Mouse (Mus musculus) layer of hippocampus, postnatal 25 days (tissue): ENCODE results near the gene Tmem59. TPM values are rescaled to one million over a fixed set of nuclear protein-coding genes. Genes with fewer than 3 reads are reported as not detected.

ENCODE experiments used
- DNase-seq, 2 experiments: peaks; one replicate each; pipeline ENCODE4 v3.0.0; 2022; ENCODE audit warnings: mixed read lengths in 2 of 2, low spot score in 1 of 2; ENCODE audit errors: extremely low spot score in 1 of 2
- total RNA-seq, 2 experiments: library from RNA; stranded (reverse); gene quantifications; 2 replicates each; pipeline ENCODE4 v1.2.3; 2021

The Tmem59 gene
- total RNA-seq = 100 to 1,000 TPM; 200 to 222 TPM

DNA sequence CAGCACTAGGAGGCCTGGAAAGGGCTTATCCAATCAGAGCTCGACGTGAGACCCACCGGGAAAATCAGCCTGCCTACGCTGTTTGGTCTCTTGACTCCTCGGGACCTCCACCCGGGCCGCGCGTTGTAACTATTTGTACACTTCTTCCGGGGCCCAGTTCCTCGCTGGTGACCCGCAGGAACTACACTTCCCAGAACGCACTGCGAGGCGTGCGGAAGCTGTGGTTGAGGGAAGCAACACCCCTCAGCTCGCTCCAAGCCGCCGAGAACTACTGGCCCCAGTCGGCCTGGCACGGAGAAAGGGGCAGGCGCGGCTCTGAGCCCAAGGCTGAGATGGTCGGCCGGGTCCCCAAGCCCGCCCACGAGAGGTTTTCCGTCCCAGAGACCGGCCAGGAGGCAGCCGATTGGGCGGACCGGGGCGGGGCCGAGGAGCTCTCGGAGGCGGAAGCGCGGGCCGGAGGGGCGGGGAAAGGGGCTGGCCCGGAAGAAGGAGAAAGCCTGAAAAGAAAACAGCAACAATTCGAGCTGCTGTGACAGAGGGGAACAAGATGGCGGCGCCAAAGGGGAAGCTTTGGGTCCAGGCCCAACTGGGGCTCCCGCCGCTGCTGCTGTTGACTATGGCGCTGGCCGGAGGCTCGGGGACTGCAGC is at the start of gene Tmem59:
Gene Tmem59 (plus strand): TSS at position 218 of the 648 bp plus-strand sequence.
- peak; percentile 78 to 95 for DNase-seq

DNA sequence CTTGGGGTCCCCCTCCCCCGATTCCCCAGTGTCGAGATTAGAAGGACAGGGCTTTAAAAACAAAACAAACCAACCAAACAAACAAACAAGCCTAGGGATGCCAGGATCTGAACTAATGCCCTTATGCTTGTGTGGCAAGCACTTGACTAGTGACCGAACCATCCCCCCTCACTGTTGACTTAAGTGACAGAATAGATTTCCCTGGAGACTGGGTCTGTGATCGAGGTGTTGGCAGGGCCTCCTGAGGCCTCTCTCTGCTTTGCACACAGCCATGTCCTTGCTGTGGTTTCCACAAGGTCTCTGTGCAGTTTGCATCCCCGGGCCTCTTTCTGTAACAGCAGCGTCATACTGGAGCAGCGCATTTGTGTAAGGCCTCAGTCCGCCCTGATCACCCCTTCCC is 48.8 kb upstream of the Tmem59 start:
- no peak for DNase-seq

DNA sequence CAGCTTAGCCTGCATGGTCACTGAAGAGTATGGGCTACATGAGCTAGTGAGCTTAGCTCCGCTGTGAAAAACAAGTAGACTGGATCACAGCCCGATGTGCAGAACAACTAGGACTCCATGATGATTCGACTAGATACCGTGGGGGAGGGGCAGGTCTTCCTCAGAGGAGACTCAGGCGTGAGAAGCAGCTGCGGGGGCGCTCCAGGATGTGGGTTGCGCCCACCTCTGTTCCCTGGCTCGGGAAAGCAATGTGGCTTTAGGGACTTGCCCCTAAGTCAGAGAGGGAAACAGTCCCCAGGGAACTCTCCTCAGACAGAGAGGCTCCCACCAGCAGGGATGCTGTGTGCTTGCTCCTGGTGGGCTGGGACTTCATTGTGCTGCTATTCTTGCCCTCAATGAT is 47.7 kb upstream of the Tmem59 start:
- DNase-seq = peak in 1 of 2 experiments; percentile 21

- DNase-seq = no peak
These were observed 43.3 kb upstream of the Tmem59 start for GRCm38 (mm10) chr4:107134891-107135290.

DNA sequence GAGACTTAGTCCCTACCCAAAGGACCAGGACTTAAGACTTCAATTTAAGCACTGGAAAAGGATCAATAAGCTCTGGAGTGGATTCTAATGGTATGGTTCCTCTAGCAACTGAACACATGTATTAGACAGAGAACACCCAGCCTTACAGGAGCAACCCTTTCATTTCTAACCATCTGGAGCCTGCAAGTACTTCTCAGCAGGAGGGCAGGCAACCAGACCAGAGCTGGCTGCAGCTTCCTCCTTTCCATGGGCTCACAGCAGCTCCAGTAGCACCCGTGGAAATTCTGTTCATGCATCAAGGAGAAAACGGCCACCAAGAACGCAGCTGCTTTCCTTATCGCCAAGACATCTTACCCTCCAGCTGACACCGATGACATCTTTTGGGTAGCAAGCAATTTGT is 42.5 kb upstream of the Tmem59 start:
- no peak for DNase-seq

DNA sequence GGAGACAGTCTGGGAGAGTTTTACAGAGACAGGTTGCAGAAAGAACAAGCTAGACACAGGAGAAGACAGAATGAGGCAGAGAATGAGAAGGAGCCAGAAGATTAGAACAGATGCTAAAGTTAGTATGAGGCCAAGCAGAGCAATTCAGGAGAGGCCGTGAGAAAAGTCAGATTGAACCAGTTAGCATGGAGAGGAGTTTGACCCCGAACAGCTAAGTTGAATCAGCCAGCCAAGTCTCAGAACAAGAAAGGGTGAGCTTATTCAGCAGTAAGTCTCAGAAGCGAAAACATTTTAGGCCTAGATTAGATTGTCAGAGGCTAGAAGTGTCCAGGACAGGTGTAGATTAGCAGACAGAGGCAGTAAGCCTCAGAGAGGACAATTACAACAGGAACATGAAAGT is 41.7 kb upstream of the Tmem59 start:
- no peak for DNase-seq

DNA sequence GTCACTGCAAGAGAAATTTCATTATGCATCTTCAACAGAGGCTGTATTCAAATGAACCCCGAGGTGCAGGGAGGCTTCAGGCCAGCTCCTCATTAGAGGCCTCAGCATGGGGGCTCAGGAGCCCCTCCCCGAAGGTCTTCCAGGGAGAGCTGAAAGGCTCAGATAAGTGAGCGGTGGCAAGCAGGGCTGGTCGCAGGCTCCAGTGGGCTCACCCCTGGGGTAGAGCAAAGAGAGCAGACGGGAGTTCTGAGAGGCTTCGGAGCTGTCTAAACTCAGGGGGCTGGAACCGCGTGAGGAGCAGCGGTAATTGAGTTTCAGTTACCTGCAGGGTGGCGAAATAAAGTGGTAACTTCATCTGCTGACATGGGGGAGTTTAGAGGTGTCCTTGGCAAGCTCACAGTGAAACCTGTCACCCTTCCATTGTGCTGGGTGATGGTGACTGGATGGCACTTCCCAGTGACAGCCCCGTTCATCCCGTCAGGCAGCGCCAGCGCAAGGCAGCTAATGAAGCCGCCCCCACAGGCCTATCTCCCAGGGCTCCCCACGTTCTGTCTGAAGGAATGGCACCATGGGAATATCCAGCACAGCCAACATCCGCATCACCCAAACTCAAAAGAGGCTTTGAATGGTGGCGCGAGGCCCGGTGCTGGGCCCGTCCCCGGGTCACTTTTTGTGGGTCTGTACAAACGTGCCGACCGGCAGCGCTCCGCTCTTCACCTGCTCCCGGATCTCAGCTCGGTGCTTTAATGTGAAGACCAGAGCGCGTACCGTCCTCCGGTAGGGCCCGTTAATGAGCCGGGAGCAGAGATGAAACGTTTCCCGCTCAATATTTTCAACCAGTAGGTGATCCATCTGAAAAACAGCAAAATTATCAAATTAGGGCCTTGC is 39.0 kb upstream of the Tmem59 start:
- no peak for DNase-seq

GRCm38 (mm10) chr4:107139836-107140631 is 38.2 kb upstream of the Tmem59 start:
- no peak for DNase-seq

DNA sequence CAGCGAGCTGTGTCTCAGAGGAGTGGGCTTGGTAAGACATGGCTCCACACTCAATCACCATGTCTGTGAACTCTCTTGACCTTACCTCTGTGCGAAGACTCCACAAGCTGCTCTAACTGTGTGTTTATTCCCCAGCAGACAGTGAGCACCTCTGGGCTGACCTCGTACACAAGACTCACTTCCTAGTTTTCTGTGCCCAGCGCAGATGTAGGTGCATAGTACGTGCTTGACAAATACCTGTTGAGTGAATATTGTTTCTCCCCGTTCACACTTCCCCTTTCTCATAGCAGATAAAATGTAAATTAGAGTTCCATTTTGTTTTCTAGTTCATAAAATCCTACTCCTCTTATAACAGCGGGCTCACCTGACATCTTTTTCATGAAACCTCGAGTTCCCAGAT is 34.7 kb upstream of the Tmem59 start:
- no peak for DNase-seq

DNA sequence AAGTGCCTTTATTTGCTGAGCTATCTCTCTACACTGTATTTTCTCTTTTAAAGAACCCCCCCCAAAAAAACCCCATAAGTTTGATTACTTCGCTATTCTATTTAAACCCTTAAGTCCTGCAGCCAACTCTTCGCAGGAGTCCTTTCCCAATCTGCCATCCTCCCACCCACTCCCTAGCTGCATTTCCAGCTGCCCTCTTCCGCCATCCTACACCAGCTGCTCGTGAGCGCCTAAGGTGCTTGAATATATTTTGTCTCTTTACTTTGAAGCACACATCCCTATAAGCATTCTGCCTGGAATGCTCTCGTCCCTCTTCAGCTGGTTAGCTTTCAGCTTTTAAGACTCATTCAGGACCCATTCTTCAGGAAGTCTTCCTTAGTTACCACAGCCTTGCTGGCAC is 27.2 kb upstream of the Tmem59 start:
- no peak for DNase-seq

DNA sequence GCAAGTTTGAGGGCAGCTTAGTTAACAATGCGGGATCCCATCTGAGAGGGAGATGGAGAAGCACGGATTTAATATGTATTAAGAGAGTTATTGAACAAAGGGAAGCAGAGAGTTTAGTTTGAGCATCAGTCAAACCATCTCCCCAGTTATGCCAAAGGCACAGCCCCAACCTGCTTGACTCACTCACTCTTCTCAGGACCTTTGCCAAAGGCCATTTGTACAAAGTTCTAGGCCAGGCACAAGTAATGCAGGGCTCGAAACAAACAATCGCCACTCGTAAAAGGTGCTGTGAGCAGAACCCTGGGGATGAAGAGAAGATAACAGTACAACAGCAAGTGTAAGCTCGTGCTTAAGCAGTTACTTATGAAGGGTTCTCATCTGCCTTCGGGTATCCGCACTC is 25.6 kb upstream of the Tmem59 start:
- no peak for DNase-seq

GRCm38 (mm10) chr4:107156983-107157401 is 21.2 kb upstream of the Tmem59 start:
- no peak for DNase-seq

DNA sequence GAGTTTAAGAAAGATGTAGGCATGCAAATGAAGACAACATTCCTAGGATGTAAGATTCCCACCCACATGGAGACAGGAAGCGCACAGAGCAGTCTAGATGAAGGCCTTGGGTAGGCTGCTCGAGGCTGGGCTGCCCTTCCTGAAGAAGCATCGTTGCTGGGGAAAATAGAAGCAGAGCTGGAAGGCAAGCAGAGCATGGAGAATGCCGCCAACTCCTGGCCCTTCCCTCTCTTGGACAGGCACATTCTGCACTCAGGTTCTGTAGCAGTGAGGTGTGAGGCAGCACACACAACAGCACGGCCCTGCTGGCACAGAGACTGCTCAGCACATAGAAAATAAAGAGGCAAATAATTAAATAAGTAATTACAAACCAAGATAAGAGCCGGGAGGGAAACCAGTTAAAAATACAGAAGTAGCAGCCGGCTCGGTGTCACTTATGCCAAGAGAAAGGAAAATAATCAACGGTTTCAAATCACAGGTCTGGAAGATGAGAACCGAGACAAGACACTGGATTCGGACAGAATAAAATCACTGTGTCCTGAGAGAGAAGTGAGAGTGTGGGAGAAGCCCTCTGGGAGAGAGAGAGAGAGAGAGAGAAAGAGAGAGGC is 18.9 kb upstream of the Tmem59 start:
- DNase-seq = no peak

GRCm38 (mm10) chr4:107160181-107160580 is 18.0 kb upstream of the Tmem59 start:
- no peak for DNase-seq

GRCm38 (mm10) chr4:107163341-107163740 is 14.9 kb upstream of the Tmem59 start:
- no peak for DNase-seq

DNA sequence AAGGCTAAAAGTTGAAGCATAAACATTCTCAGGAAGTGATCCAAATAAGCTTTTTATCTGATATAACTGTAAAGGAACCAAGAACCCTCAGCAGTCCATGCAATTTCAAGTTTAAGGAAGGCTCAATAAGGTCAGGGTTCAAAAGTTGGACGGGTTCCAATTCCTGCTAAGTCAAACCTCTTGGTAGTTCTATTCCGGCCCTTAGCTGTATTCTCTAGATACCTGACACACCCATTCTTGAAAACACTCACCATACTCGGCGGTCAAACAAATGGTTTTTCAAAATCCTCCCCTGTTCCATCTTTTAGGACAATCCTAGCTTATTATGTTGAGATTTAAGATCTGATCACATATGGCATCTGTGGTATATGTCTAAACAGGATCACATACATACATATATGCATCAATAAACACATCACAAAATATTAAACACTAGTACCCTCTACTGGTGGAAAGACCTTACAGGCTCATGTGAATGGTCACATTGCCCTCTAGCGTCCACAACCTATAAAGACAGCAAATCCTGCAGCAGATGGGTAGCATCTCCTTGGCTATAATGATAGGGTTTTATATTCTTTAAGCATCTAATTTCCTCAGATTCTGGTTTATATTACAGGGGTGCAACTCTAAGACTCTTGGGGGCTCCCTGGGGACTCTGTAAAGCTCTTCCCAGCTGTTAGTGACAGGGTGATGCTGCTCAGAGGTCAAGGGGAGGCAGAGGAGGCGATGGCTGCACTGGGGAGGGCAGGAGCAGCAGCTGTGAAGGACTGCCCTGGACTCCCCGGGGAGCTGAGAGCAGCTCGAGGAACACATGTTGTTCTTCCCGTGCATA is 14.2 kb upstream of the Tmem59 start:
- DNase-seq = peak; percentile 39 to 66

- no peak for DNase-seq
These were observed 11.5 kb upstream of the Tmem59 start for GRCm38 (mm10) chr4:107166700-107167099.

- DNase-seq = no peak
These were observed 10.4 kb upstream of the Tmem59 start for GRCm38 (mm10) chr4:107167798-107168197.

DNA sequence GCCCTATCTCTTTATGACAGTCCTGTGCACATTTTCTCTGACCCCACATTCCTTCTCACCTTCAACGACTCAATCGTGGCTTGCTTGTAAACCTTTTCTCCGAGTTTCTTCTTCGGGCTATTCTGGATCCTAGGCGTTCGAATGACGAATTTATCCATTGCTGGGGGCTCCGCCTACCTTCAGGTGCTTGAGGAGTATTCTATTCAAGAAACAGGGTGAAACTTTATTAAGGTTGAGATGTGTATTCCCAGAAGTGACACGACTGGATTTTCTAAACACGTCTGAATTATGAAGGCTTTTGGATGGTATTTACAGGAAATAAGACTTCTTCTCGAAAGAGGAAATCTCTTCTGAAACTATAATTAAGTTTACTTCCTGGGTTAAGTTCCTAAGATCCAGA is 693 bp upstream of the Tmem59 start:
- DNase-seq = no peak
